Mouse (Mus musculus): ENCODE measurements around the gene Rbm34. TPM values are rescaled to one million over a fixed set of nuclear protein-coding genes. Genes with fewer than 3 reads are reported as not detected.

Rbm34 gene
- total RNA-seq, 1 experiment from 2014 or later, result 44.6 TPM

Other genes starting within 250 kb of the Rbm34 start
- gene Tomm20, start 25.2 kb downstream of the Rbm34 start, total RNA-seq (2017), result 126 and 160 TPM in 2 replicates
- gene Pard3, start 92.8 kb upstream of the Rbm34 start, total RNA-seq (2017), result not detected in 2 replicates